Mouse (Mus musculus) spleen, adult 18-20 months (tissue): ENCODE data around the gene Ccdc30.
A peak's percentile ranks its signal among the peaks of the same experiment; 100 is the strongest.

Experiments
- DNase-seq, 2 experiments: peaks; one replicate each; pipeline ENCODE4 v3.0.0; 2022; ENCODE audit warnings: mixed read lengths in 2 of 2

The Ccdc30 gene

GRCm38 (mm10) chr4:119415072-119415753, at the start of gene Ccdc30:
Gene Ccdc30 (minus strand): TSS chr4:119415521.
- DNase-seq, result peak; percentile 76

DNA sequence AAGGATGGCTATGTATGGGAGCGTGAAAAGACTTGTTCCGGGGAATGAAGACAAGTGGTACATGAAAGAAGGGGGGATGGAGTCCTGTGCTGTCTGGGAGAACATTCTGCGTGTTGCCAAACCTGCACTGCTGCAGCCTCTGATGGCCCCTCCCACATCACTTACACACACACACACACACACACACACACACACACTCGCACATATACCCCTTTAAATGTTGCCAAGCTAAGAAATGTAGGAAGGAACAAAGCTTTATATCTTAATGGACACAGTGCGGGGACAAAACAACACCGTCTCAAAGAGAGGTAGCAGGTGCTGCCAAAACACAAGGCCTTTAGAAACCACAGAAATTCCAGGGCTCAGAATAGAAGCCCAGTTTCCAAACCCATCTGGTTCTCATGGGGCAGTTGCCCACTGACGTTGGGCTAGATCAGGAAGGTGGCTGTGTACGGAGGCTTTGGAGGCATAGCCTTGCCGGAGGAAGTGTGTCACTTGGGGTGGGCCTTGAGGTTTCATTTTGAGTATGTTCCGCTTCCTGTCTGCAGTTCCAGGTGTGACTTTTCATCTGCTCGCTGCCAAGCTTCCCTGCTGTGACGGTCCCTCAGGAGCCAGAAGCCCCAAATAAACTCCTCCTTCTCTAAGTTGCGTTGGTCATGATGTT, 48.6 kb upstream of the Ccdc30 start:
- DNase-seq, result peak; percentile 30 to 44

DNA sequence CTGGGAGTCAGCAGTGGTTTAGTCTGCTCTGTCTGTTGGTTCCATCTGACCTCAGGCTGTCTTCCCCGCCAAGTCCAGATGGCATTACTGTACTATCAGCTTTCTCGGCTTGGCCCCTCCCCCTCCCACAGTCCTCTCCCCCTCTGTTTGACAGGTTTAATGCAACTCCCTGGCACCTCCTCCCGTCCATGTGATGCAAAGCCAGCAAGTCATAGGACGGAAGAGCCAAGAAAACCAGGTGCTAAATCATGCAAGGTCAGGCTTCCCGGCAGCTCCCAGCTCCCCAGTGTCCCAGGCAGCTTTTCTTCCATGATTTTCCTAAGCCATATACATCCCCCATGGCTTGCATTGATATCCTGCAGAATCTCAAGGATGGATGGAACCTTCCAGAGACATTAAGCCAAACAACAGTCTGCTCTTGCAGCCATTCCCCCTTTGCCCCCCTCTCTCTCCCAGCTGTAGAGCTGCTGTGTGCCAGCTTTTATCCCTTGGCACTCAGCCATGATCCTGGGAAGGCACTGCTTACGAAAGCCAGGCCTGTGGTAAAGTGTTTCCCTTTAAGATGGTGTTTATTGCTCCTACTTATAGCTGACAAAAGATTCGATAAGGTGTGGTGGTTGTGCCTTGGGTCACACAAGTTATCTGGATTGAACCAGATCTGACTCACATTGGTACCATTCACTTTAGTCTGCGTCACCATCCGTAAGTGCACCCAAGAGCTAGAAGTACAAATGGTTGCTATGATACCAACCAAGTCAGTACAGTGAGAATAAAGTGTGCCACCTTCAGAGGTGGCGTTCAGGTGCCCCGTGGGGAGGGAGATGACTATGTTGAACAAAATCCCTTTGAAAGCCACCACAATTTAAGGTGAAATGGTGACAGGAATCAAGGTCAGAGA, 47.8 kb upstream of the Ccdc30 start:
- DNase-seq, result peak; percentile 23 to 29

DNA sequence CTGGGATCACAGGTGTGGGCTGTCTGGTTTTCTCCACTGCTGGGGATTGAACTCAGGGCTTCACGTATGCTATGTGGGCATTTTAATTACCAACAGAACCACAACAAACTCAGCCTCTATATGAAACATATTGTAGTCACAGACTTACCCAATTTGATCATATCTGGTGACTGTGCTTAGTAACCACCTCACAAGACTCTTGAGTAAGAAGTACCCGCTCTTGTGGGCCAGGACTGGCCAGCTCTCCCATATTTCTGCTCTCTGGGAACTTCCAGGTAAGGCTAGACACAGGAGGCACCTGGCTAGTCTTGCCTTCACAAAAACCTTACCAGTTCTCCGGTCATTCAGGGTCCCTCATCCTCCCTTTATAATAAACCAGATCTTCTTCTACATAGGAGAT, 47.1 kb upstream of the Ccdc30 start:
- no peak for DNase-seq

GRCm38 (mm10) chr4:119460728-119461141, 45.4 kb upstream of the Ccdc30 start:
- no peak for DNase-seq

GRCm38 (mm10) chr4:119460296-119460695, 45.0 kb upstream of the Ccdc30 start:
- no peak for DNase-seq

- DNase-seq, result no peak
These were observed 38.2 kb upstream of the Ccdc30 start for GRCm38 (mm10) chr4:119453533-119453932.

DNA sequence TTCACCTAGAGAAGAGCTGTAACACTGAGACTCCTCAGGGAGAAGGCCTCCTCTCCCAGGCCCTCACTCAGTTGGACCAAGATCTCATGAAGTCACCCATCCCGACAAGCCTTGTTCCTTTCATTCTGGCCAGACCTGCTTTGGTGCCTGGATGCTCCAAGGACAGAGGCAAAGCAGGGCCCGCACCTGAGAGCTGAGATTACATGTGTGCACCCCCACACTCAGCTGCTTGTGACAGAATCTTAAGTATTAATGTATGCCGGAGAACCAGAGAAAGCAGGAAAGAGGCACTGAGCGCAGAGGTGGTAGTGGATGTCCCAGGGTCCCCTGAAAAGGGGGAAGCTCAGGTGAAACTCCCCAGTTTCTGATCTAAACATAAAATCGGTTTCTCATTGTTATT, 37.8 kb upstream of the Ccdc30 start:
- no peak for DNase-seq

DNA sequence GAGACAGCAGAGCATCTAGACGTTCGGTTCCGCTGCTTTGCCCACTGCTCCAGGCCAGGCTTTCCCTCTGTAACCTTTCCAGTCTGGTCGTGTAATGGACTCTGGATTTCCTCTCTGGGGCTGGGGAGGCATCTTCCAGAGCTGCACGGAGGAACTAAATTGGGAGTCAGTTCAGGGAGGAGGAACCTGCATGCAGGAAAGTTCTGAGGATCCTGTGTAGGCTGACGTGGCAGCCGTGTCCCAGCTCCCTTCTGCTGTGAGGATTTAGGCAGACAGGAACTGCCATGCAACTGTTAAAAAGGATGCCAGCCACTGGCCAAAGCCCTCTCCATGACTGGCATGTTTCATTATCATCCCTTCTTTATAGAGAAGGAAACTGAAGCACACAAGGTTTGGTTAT, 35.1 kb upstream of the Ccdc30 start:
- DNase-seq, result no peak

GRCm38 (mm10) chr4:119447786-119448185, 32.5 kb upstream of the Ccdc30 start:
- no peak for DNase-seq

- DNase-seq, result no peak
These were observed 31.9 kb upstream of the Ccdc30 start for GRCm38 (mm10) chr4:119447261-119447660.

DNA sequence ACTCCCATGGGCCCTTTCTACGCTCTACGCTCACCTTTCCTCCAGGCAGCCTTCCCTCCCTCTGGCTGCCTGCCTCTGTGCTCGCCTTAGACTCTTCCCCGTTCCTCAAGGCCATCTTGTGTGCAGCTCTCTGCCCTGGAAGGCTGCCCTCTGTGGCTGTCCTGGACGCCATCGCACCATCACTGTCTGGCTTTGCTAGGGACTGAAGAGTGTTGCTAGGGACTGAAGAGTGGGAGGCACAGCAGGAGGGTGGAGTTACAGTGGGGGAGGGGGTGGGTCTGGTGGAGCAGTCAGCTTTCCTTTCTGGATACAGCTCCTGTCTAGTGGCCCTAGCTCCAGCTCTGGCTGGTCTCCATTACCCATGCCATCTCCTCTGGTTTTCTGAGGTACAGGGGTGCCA, 27.2 kb upstream of the Ccdc30 start:
- no peak for DNase-seq

DNA sequence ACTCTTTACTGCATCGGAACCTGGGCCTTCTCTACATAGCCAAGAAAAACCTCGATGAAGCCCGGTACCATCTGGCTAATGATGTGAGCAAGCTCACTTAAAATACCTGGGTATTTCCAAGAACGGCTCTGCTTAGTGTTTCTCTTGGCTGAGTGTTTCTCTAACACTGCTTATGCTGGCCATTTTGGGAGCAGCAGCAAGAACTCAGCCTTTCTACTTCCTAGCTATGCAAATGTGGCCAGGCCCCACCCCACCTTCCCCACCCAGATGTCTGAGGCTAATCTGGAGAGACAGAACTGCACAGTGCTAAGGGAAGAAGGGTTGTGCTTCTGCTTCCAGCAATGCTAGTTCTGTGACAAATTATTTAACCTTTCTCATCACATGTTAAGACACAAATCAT, 26.5 kb upstream of the Ccdc30 start:
- DNase-seq, result no peak

GRCm38 (mm10) chr4:119437936-119438335, 22.6 kb upstream of the Ccdc30 start:
- DNase-seq, result no peak

DNA sequence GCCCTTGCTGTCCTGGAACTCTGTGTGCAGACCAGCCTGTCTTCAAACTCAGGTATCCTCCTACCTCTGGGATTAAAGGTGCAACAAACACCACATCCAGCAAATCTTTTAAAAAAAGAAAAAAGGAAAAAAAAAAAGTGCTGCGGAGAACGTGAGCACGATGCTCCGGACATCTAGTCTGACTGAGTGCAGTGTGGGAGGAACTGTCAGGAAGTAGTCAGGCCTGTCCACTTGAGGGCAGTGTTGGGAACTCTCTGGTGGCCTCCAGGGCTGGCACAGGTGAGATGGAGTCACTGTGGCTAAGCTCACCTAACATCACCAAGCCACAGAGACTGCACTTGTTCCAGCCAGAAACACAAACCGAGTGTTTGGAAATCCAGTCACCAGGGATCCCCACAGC, 15.4 kb upstream of the Ccdc30 start:
- peak in 1 of 2 experiments; percentile 56 for DNase-seq

DNA sequence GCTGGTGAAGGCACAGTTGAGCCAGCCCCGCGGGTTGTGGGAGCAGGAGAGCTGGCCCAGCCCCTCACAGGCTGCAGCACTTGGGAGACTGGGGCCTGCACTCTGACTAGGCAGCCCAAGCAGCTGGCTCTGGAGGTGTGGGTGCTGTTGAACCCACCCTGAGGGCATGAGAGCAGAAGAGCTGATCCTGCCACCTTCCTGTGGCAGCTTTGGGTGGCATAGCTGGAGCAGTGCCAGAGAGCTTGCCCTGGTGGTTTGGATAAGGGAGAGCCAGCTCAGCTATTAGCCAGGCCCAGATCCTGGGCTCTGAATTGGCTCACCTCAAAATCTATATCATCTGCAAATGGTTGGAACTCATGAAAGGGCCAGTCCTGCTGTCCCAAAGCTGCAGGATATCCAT, 12.4 kb upstream of the Ccdc30 start:
- DNase-seq, result no peak

GRCm38 (mm10) chr4:119425601-119426000, 10.3 kb upstream of the Ccdc30 start:
- DNase-seq, result no peak

DNA sequence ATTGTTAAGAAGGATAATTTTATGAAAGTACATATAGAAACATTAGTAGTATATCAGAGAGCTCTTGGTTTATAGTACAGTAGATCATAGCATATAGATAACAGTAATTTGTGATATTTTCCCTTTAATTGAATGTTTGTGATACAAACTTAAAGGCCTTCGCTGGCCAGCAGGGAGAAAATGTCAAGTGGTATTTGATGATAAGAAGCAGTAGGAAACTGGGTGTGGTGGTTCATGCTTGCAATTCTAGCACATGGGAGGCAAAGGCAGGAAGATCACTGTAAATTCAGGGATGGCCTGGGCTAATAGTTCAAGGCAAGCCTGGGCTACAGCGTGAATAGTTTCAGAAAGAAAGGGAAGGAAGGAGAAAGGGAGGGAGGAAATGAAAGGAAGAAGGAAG, 9.8 kb upstream of the Ccdc30 start:
- DNase-seq, result no peak

GRCm38 (mm10) chr4:119422294-119422964, 7.1 kb upstream of the Ccdc30 start, which contains the start of the genes Ppcs and Zmynd12:
Gene Ppcs (minus strand): TSS chr4:119422420.
Gene Zmynd12 (plus strand): TSS chr4:119422814.
- peak; percentile 86 to 91 for DNase-seq

DNA sequence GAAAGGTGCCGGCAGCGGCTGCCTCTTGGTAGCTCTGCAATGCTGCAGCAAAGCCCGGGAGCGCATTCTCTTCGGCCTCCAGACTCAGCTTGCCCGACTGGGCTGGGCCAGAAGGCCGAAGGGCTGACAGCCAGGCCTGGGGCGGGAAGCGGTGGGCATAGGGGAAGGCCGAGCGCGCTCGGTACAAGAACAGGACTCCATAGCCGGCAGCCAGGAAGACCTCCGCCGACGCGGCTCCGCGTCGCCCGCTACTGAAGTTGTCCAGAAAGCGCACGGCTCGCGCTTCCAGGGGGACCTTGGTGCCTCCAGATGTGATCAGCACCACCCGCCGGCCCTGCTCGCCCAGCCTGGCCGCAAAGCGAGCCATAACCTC, 6.6 kb upstream of the Ccdc30 start:
- DNase-seq, result no peak

- DNase-seq, result no peak
These were observed 5.9 kb upstream of the Ccdc30 start for GRCm38 (mm10) chr4:119421191-119421590.

DNA sequence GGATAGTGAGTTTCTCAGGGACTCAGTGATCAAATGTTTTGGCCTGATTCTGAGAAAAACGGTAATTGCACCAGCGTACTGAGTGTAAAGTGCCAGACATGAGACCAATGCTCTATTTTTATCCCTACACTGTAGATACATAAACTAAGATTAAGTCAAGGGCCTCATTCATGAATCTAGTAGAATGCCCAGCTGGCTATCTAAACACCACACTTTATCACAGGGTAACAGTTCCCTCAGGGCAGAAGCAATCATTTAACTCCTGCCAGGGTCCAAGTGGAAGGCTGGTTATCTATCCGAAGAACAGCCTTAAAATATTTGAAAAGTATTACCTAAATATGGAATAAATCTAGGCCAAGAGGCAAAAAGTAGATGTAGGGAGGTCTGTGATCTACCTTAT, 2.6 kb upstream of the Ccdc30 start:
- DNase-seq, result no peak

DNA sequence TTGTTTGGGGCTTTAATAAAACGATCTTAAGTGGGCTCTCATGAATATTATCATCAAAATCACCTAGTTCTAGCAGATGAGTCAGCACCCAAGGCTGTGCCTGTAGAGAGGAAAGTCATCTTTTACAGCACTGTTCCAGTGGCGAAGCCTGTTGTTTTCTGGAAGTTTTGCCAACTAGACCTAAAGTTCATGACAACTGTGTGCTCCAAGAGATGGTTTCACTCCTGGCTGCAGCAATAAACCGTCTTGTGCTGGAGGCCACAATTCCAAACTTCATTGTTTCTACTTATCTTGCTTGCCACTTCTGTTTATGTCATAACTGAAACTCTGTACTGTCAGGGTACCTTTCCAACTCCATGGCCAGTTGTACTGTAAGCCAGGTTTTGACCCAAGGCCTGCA, 1.9 kb upstream of the Ccdc30 start:
- no peak for DNase-seq
